Mouse (Mus musculus) hindbrain, embryonic 14.5 days (tissue): Measurements from ENCODE around the gene Spop. TPM values are rescaled to one million over a fixed set of nuclear protein-coding genes. Genes with fewer than 3 reads are reported as not detected.

Experiments
- ATAC-seq: fragments of 200-750 bp; cut with Nextera tagmentation; 2 replicates; pipeline ENCODE4 v1.8.0; 2017; ENCODE audit warnings: moderate number of reproducible peaks, mild to moderate bottlenecking, moderate TSS enrichment, moderate library complexity; ENCODE audit not compliant: low FRiP score
- DNase-seq: peaks from one replicate; pipeline ENCODE4 v3.0.0-alpha.2; 2015; ENCODE audit warnings: low spot score
- H3K27ac ChIP-seq: fragments of 300-500 bp; sonication (generic); 2 replicates; pipeline ENCODE4 v1.5.1; 2014; ENCODE audit warnings: mild to moderate bottlenecking, moderate library complexity
- H3K27me3 ChIP-seq: fragments of 300-500 bp; sonication (generic); 2 replicates; pipeline ENCODE4 v1.6.1; 2014; ENCODE audit warnings: mild to moderate bottlenecking, low read length, mixed read lengths; ENCODE audit not compliant: control insufficient read depth, insufficient read depth
- H3K36me3 ChIP-seq: fragments of 300-500 bp; sonication (generic); replicated peaks from 2 replicates; pipeline ENCODE4 v1.6.1; 2014; ENCODE audit not compliant: control insufficient read depth, insufficient read depth
- H3K4me1 ChIP-seq: fragments of 300-500 bp; sonication (generic); replicated peaks from 2 replicates; pipeline ENCODE4 v1.6.1; 2014; ENCODE audit warnings: antibody characterized with exemption, low read length, mixed read lengths; ENCODE audit not compliant: control insufficient read depth, insufficient read depth
- H3K4me2 ChIP-seq: fragments of 300-500 bp; sonication (generic); replicated peaks from 2 replicates; pipeline ENCODE4 v1.6.1; 2014; ENCODE audit warnings: mild to moderate bottlenecking, moderate library complexity
- H3K4me3 ChIP-seq: fragments of 300-500 bp; sonication (generic); replicated peaks from 2 replicates; pipeline ENCODE4 v1.5.1; 2014; ENCODE audit warnings: mild to moderate bottlenecking, low read length
- H3K9ac ChIP-seq: fragments of 300-500 bp; sonication (generic); 2 replicates; pipeline ENCODE4 v1.6.1; 2014
- H3K9me3 ChIP-seq: fragments of 300-500 bp; sonication (generic); 2 replicates; pipeline ENCODE4 v1.6.1; 2016; ENCODE audit warnings: low read length; ENCODE audit not compliant: control insufficient read depth
- WGBS: fragments of 180-500 bp; shearing (Covaris S2); extraction: QIAGEN DNeasy Blood & Tissue Kit; methylation state at CpG from one replicate; pipeline ENCODE4 v1.1.7; 2014; 5-methylcytosine and 5-hydroxymethylcytosine counted together
- polyA plus RNA-seq: library from polyadenylated mRNA; unstranded; fragments of >200 nt; fragmentation: Nextera tagmentation; extraction: Ambion mirVana; gene quantifications from 2 replicates; pipeline ENCODE4 v1.2.1, GENCODE M21; 2014

The Spop gene
- polyA plus RNA-seq, 1 experiment from 2014 or later, result 160 TPM

DNA sequence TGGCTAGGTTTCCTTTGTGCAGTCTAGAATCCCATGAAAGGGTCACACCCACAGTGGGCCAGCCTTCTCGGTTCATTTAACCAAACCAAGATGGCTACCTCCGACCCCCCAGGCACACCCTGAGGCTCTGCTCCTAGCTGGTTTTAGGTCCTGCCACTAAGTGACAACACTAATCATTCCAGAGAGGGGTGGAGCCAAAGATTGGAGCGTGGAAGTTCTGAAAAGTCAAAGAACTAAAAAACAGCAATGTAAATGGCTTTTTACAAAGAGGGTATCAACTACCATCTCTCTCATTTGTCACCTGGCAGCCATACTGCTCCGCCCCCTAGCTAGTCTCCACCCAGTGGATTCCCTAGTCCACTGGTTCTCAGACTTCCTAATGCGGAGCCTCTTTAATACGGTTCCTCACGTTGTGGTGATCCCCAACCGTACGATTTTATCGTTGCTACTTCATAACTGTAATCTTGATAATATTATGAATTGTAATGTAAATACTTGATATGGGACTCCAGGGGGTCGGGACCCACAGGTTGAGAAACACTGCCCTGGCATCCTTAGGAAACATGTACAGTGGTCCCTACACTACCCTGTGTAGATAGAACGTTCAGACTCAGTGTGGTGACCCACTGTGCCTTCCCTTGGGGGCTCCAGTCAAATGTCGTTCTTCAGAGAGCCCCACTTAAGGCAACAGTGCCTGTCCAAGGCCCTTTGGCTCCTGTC is 118.6 kb downstream of the Spop start:
- Histone ChIP-seq H3K27ac (no peak overlapping the region), H3K4me2 (no peak overlapping the region), H3K9ac (no peak overlapping the region), H3K4me3 (no peak overlapping the region), H3K36me3 (no peaks in the 10 kb centered on the region), H3K4me1 (no peaks in the 10 kb centered on the region), H3K9me3 (no peaks in the 10 kb centered on the region), H3K27me3 (no peaks in the 10 kb centered on the region)
- WGBS, result 73% methylated on average over 13 of the region's 13 CpGs
- DNase-seq (no peak), ATAC-seq (no peak)

- 26% methylated on average over 24 of the region's 24 CpGs for WGBS
- DNase-seq, result peak; percentile 90
- H3K36me3 ChIP-seq, result no peaks in the 10 kb centered on the region
- H3K27me3 ChIP-seq, result no peaks in the 10 kb centered on the region
- H3K27ac ChIP-seq, result no peak overlapping the region
- H3K9ac ChIP-seq, result peak overlapping the region; percentile 34; the same call in 1 of the 2 replicates
- H3K4me1 ChIP-seq, result 0 out of 2 replicates have a peak, but pooled peaks cover 6% of the 10 kb centered on the region
- no peak overlapping the region for H3K4me3 ChIP-seq
- H3K9me3 ChIP-seq, result no peaks in the 10 kb centered on the region
- H3K4me2 ChIP-seq, result peak overlapping the region; percentile 48
- peak; percentile 81 for ATAC-seq
Observed at GRCm38 (mm10) chr11:95533484-95534160, 119.7 kb downstream of the Spop start.

DNA sequence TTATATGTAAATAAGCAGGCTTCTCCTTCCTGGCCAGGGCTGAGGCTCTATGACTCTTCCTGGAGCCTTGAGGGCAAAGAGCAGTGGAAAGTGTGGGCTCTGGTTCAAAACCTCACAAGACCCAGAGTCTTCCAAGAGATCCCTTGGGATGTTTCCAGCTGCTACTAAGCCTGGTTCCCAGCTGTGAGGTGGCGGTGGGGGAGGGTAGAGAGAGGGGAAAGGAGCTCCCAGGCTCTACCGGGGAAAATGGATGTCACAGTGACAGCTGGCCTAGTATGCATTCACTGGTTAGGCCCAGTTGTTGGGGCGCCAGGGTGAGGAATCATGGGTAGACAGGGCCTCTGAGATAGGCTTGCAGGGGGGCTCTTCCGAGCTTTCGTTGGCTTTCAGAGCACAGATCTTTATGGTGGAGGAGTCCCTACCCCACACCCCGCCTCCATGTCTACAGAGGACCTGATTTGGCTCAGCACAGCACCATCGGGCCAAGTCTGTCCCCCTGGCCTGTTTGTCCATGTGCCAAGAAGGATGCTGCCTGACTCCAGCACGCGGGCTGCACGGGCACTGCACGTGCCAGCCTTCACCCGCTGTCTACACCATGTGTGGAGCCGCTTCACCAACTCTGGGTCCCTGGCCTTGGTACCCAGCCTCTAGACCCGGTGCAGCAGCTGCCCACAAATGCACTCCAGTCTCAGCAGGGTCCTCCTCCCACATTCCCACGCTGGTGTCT is 124.7 kb downstream of the Spop start:
- H3K27ac ChIP-seq, result peak overlapping the region; percentile 51; the same call in 1 of the 2 replicates
- no peak overlapping the region for H3K4me2 ChIP-seq
- H3K9me3 ChIP-seq, result no peaks in the 10 kb centered on the region
- H3K9ac ChIP-seq, result no peak overlapping the region
- ATAC-seq, result 0 out of 2 replicates have a peak, but pooled peaks have one; percentile 25
- H3K27me3 ChIP-seq, result no peaks in the 10 kb centered on the region; the same call in 1 of the 2 replicates
- H3K4me1 ChIP-seq, result 0 out of 2 replicates have a peak, but pooled peaks cover 17% of the 10 kb centered on the region
- no peak for DNase-seq
- 64% methylated on average over 15 of the region's 15 CpGs for WGBS
- H3K36me3 ChIP-seq, result no peaks in the 10 kb centered on the region
- H3K4me3 ChIP-seq, result no peak overlapping the region

DNA sequence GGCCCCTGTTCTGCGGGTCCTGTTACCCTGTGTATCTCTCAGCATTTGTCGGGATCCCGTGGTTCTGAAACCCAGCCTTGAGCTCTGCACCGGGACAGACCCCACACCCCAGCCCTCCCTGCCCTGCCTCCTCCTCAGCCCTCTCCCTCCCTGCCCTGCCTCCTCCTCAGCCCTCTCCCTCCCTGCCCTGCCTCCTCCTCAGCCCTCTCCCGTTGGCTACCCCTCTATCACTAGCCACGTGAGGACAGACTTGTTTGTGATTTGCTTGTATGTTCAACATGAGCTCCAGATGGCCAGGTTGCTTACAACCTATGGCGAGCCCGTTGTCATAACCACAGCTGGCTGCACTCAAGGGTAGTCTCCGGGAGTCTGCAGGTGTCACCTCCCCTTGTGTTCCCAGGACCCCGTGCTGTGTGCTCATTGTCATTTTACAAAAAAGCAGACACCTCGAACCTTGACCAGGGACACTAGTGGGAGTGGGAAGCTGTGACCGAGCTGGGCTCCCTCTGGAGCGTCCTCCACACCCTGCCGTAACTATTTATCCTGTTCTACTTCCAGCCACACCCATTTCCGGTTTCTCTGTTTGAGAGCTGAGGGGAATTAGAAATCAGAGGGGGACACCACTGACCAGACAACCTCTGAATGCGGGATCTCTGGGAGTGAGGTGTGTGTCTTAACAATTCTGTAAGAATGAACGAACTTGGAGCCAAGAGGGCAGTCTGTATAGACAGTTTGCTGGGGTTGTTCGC is 126.9 kb downstream of the Spop start:
- H3K36me3 ChIP-seq, result no peaks in the 10 kb centered on the region
- no peaks in the 10 kb centered on the region for H3K9me3 ChIP-seq
- peak overlapping the region; percentile 6; the same call in 1 of the 2 replicates for H3K4me2 ChIP-seq
- no peak overlapping the region for H3K9ac ChIP-seq
- H3K27me3 ChIP-seq, result no peaks in the 10 kb centered on the region; the same call in 1 of the 2 replicates
- 0 out of 2 replicates have a peak, but pooled peaks cover 17% of the 10 kb centered on the region for H3K4me1 ChIP-seq
- no peak overlapping the region for H3K27ac ChIP-seq
- WGBS, result 34% methylated on average over 18 of the region's 18 CpGs
- ATAC-seq (no peak), DNase-seq (no peak)
- no peak overlapping the region for H3K4me3 ChIP-seq

Other genes with a start within 250 kb of the Spop start
- 0.17 TPM in 1 of 2 replicates, not detected in the other for gene Tac4, start 152.6 kb upstream of the Spop start, polyA plus RNA-seq
- gene Kat7, start 103.8 kb upstream of the Spop start, polyA plus RNA-seq, result 58.1 and 71.0 TPM in 2 replicates
- gene Fam117a, start 77.1 kb upstream of the Spop start, polyA plus RNA-seq, result 2.8 and 3.5 TPM in 2 replicates
- 144 and 153 TPM in 2 replicates for gene Slc35b1, start 29.4 kb upstream of the Spop start, polyA plus RNA-seq
- gene Nxph3, start 100.5 kb downstream of the Spop start, polyA plus RNA-seq, result 2.0 and 2.2 TPM in 2 replicates
- gene Ngfr, start 173.7 kb downstream of the Spop start, polyA plus RNA-seq, result 38.2 and 48.5 TPM in 2 replicates